Mouse (Mus musculus) heart, embryonic 16.5 days (tissue): ENCODE data around the gene Piga. TPM values are rescaled to one million over a fixed set of nuclear protein-coding genes. Genes with fewer than 3 reads are reported as not detected.
A peak's percentile ranks its signal among the peaks of the same experiment; 100 is the strongest.

Source experiments
- ATAC-seq: fragments of 200-750 bp; cut with Nextera tagmentation; replicated peaks from 2 replicates; pipeline ENCODE4 v1.8.0; 2017; ENCODE audit warnings: moderate number of reproducible peaks; ENCODE audit not compliant: insufficient read depth, low FRiP score; ENCODE audit errors: extremely low read depth
- H3K27ac ChIP-seq: fragments of 300-500 bp; sonication (generic); 2 replicates; pipeline ENCODE4 v1.5.1; 2014; ENCODE audit warnings: mild to moderate bottlenecking, low read length, control low read depth, moderate library complexity
- H3K27me3 ChIP-seq: fragments of 300-500 bp; sonication (generic); 2 replicates; pipeline ENCODE4 v1.6.1; 2014; ENCODE audit warnings: low read length, mixed read lengths; ENCODE audit not compliant: control insufficient read depth, insufficient read depth
- H3K36me3 ChIP-seq: fragments of 300-500 bp; sonication (generic); 2 replicates; pipeline ENCODE4 v1.6.1; 2014; ENCODE audit not compliant: control insufficient read depth, insufficient read depth
- H3K4me1 ChIP-seq: fragments of 300-500 bp; sonication (generic); 2 replicates; pipeline ENCODE4 v1.6.1; 2014; ENCODE audit warnings: low read length, mixed read lengths; ENCODE audit not compliant: control insufficient read depth, insufficient read depth
- H3K4me2 ChIP-seq: fragments of 300-500 bp; sonication (generic); 2 replicates; pipeline ENCODE4 v1.6.1; 2014; ENCODE audit warnings: low read depth, mild to moderate bottlenecking, control low read depth, low read length
- H3K4me3 ChIP-seq: fragments of 300-500 bp; sonication (generic); 2 replicates; pipeline ENCODE4 v1.5.1; 2014; ENCODE audit warnings: mild to moderate bottlenecking, control low read depth, low read length
- H3K9ac ChIP-seq: fragments of 300-500 bp; sonication (generic); 2 replicates; pipeline ENCODE4 v1.6.1; 2014; ENCODE audit warnings: low read length, control low read depth
- H3K9me3 ChIP-seq: fragments of 300-500 bp; sonication (generic); replicated peaks from 2 replicates; pipeline ENCODE4 v1.6.1; 2016; ENCODE audit warnings: low read length; ENCODE audit not compliant: control insufficient read depth
- WGBS: fragments of 180-500 bp; shearing (Covaris S2); extraction: QIAGEN DNeasy Blood & Tissue Kit; methylation state at CpG from one replicate; pipeline ENCODE4 v1.1.7; 2014; 5-methylcytosine and 5-hydroxymethylcytosine counted together
- polyA plus RNA-seq: library from polyadenylated mRNA; unstranded; fragments of >200 nt; fragmentation: Nextera tagmentation; extraction: Ambion mirVana; gene quantifications from 2 replicates; pipeline ENCODE4 v1.2.1, GENCODE M21; 2015

Piga gene
- polyA plus RNA-seq, 1 experiment from 2014 or later = 8.2 TPM

GRCm38 (mm10) chrX:164428224-164428623 is 8.6 kb downstream of the Piga start:
- no peak overlapping the region for H3K4me3 ChIP-seq
- no peak overlapping the region for H3K9ac ChIP-seq
- peaks cover 10% of the 10 kb centered on the region; the same call in 1 of the 2 replicates for H3K36me3 ChIP-seq
- H3K27ac ChIP-seq = no peak overlapping the region
- H3K27me3 ChIP-seq = no peaks in the 10 kb centered on the region
- ATAC-seq = no peak
- H3K4me2 ChIP-seq = no peak overlapping the region
- 79% methylated on average over 2 of the region's 2 CpGs for WGBS
- H3K4me1 ChIP-seq = no peaks in the 10 kb centered on the region
- no peaks in the 10 kb centered on the region for H3K9me3 ChIP-seq

- 79% methylated on average over 6 of the region's 6 CpGs for WGBS
- Histone ChIP-seq H3K9ac (no peak overlapping the region), H3K36me3 (peaks cover 12% of the 10 kb centered on the region; the same call in 1 of the 2 replicates), H3K4me3 (no peak overlapping the region), H3K27ac (no peak overlapping the region), H3K9me3 (no peaks in the 10 kb centered on the region), H3K27me3 (no peaks in the 10 kb centered on the region), H3K4me1 (no peaks in the 10 kb centered on the region), H3K4me2 (no peak overlapping the region)
- no peak for ATAC-seq
Measured at GRCm38 (mm10) chrX:164430621-164431020, 11.0 kb downstream of the Piga start.

GRCm38 (mm10) chrX:164431133-164431532 is 11.5 kb downstream of the Piga start:
- H3K9me3 ChIP-seq = no peaks in the 10 kb centered on the region
- no peak for ATAC-seq

GRCm38 (mm10) chrX:164431541-164431940 is 12.0 kb downstream of the Piga start:
- 84% methylated on average over 6 of the region's 6 CpGs for WGBS
- Histone ChIP-seq H3K9me3 (no peaks in the 10 kb centered on the region), H3K27ac (no peak overlapping the region), H3K4me3 (no peak overlapping the region), H3K9ac (no peak overlapping the region), H3K4me2 (no peak overlapping the region), H3K4me1 (no peaks in the 10 kb centered on the region), H3K36me3 (peaks cover 12% of the 10 kb centered on the region; the same call in 1 of the 2 replicates), H3K27me3 (no peaks in the 10 kb centered on the region)
- ATAC-seq = no peak

More at GRCm38 (mm10) chrX:164431133-164431532, 11.5 kb downstream of the Piga start:
- H3K9ac ChIP-seq = no peak overlapping the region
- H3K4me2 ChIP-seq = no peak overlapping the region
- H3K4me1 ChIP-seq = no peaks in the 10 kb centered on the region
- H3K4me3 ChIP-seq = no peak overlapping the region
- WGBS = 76% methylated on average over 2 of the region's 2 CpGs
- H3K36me3 ChIP-seq = peaks cover 12% of the 10 kb centered on the region; the same call in 1 of the 2 replicates
- no peaks in the 10 kb centered on the region for H3K27me3 ChIP-seq
- H3K27ac ChIP-seq = no peak overlapping the region

- no peaks in the 10 kb centered on the region for H3K27me3 ChIP-seq
- H3K36me3 ChIP-seq = peaks cover 12% of the 10 kb centered on the region; the same call in 1 of the 2 replicates
- ATAC-seq = no peak
- no peaks in the 10 kb centered on the region for H3K9me3 ChIP-seq
- 92% methylated on average over 9 of the region's 9 CpGs for WGBS
- no peak overlapping the region for H3K27ac ChIP-seq
- no peak overlapping the region for H3K9ac ChIP-seq
- no peaks in the 10 kb centered on the region for H3K4me1 ChIP-seq
- no peak overlapping the region for H3K4me2 ChIP-seq
- H3K4me3 ChIP-seq = no peak overlapping the region
Measured at GRCm38 (mm10) chrX:164432682-164433081, 13.1 kb downstream of the Piga start.

GRCm38 (mm10) chrX:164436709-164437108 is 17.1 kb downstream of the Piga start, which contains the start of gene Asb11:
Gene Asb11 (plus strand): TSS chrX:164436994.
- no peaks in the 10 kb centered on the region for H3K9me3 ChIP-seq
- H3K27me3 ChIP-seq = no peaks in the 10 kb centered on the region
- peak within 1 kb of the TSS; percentile 67 for H3K9ac ChIP-seq
- peak within 1 kb of the TSS; percentile 44 for H3K4me2 ChIP-seq
- H3K36me3 ChIP-seq = peaks cover 9% of the 10 kb centered on the region; the same call in 1 of the 2 replicates
- H3K27ac ChIP-seq = peak within 1 kb of the TSS; percentile 80
- WGBS = 40% methylated on average over 8 of the region's 8 CpGs
- peak; percentile 79 for ATAC-seq
- H3K4me3 ChIP-seq = peak within 1 kb of the TSS; percentile 50
- no peaks in the 10 kb centered on the region; the same call in 1 of the 2 replicates for H3K4me1 ChIP-seq

- Histone ChIP-seq H3K4me1 (peaks cover 5% of the 10 kb centered on the region; the same call in 1 of the 2 replicates), H3K4me2 (peak overlapping the region; percentile 56), H3K9ac (peak overlapping the region; percentile 34), H3K4me3 (peak overlapping the region; percentile 28), H3K27ac (peak overlapping the region; percentile 83), H3K36me3 (no peaks in the 10 kb centered on the region), H3K27me3 (no peaks in the 10 kb centered on the region), H3K9me3 (no peaks in the 10 kb centered on the region)
- 64% methylated on average over 7 of the region's 7 CpGs for WGBS
- no peak for ATAC-seq
Measured at GRCm38 (mm10) chrX:164439462-164439861, 19.9 kb downstream of the Piga start.

- peak overlapping the region; percentile 93 for H3K27ac ChIP-seq
- peak overlapping the region; percentile 49; the same call in 1 of the 2 replicates for H3K9ac ChIP-seq
- H3K36me3 ChIP-seq = no peaks in the 10 kb centered on the region
- H3K9me3 ChIP-seq = no peaks in the 10 kb centered on the region
- peak; percentile 72 for ATAC-seq
- peak overlapping the region; percentile 56 for H3K4me2 ChIP-seq
- no peaks in the 10 kb centered on the region for H3K27me3 ChIP-seq
- 19% methylated on average over 2 of the region's 2 CpGs for WGBS
- H3K4me1 ChIP-seq = peaks cover 8% of the 10 kb centered on the region; the same call in 1 of the 2 replicates
- H3K4me3 ChIP-seq = peak overlapping the region; percentile 26; the same call in 1 of the 2 replicates
Measured at GRCm38 (mm10) chrX:164440140-164440539, 20.6 kb downstream of the Piga start.

GRCm38 (mm10) chrX:164440703-164441102 is 21.1 kb downstream of the Piga start:
- Histone ChIP-seq H3K9ac (0 out of 2 replicates have a peak overlapping the region, but pooled peaks have one; percentile 49), H3K27me3 (no peaks in the 10 kb centered on the region), H3K27ac (peak overlapping the region; percentile 93), H3K9me3 (no peaks in the 10 kb centered on the region), H3K4me3 (no peak overlapping the region), H3K36me3 (no peaks in the 10 kb centered on the region), H3K4me2 (peak overlapping the region; percentile 56), H3K4me1 (peaks cover 8% of the 10 kb centered on the region; the same call in 1 of the 2 replicates)
- 62% methylated on average over 3 of the region's 3 CpGs for WGBS
- ATAC-seq = no peak
